Mouse (Mus musculus) cortical plate, adult 2 months (tissue): Measurements from ENCODE around the gene Gpn1.

Source experiments
- CTCF ChIP-seq: fragments of 200-500 bp; IDR thresholded peaks from 2 replicates; pipeline ENCODE4 v1.5.1; 2011; ENCODE audit warnings: mild to moderate bottlenecking, control low read depth, low read length; ENCODE audit not compliant: insufficient read depth; ENCODE audit errors: extremely low read depth
- POLR2A ChIP-seq: fragments of 200-500 bp; IDR thresholded peaks from 2 replicates; pipeline ENCODE4 v1.6.1; 2011; ENCODE audit warnings: mild to moderate bottlenecking, low read length, control low read depth; ENCODE audit not compliant: insufficient read depth; ENCODE audit errors: extremely low read depth

DNA sequence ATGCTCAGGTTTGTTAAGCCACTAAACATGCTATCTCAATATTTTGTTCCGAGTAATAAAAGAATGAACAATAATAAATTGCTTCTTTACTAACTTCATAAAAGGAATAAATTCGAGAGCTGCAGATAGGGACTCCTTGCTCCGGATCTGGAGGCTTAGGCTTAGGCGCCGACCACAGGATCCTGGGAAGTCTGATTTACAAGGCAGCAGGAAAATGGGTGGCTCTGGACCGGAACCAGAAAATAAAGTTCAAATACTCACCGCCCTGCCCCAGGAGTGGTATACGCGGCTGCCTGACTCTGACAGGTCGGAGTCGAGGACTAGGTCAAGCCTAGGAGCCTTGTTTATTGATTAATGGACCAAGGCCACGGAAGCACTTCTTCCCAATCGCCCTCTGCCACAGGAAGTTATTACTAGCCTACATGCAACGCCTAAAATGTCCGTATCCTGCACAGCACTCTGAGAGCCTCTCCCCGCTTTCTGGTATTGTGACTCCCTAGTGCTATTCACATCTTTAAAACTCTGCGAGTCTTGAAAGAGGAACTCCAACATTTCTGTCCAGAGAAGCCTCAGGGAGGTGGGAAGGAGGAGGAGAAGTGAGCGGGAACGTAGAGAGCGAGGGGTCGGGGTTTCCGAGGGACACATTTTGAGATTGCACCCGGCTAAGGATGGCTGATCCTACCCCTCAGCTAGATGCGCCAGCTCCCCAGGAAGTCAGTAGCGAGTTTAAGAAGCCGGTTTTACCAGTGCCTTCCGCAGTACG is 32.0 kb downstream of the Gpn1 start, which contains the start of gene Slc4a1ap:
- TF ChIP-seq POLR2A (peak; percentile 63; the same call in 1 of the 2 replicates), CTCF (no peak)
